Comparison of ENCODE assay signal across 1 mouse cellular context in the genomic region with DNA sequence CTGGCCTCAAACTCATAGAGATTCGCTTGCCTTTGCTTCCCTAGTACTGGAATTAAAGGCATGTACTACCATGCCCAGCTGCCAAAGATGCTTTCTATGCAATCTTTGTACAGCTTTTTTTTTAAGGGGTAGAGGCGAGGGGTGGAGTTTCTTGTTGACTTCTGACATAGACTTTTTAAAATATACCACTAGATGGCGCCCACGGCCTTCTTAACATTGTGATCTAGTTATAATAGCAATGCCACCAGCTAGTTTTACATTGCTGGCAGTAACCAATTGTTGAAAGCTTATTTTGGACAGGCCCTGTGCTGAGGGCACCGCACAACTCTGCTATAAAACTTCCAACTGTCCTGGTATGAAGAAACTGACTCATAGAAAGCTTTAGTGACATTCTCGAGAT.
TF ChIP-seq lines count a peak whose summit lies in the region.

No protein-coding gene starts in this region.

TF ChIP-seq in CH12.LX, 34 proteins besides CTCF, POLR2A, EP300 and RAD21 (continued from another document):
- TF ChIP-seq ZC3H11A (IDR thresholded peaks at IDR 0.05; ENCODE audit: low read depth, low read length) (peak; percentile 58), TBP (conservative IDR thresholded peaks at IDR 0.05; ENCODE audit: low read depth, low read length) (no peak), E2F4 (IDR thresholded peaks at IDR 0.05; ENCODE audit: insufficient replicate concordance, low read depth, low read length) (no peak), HCFC1 (IDR thresholded peaks at IDR 0.05; ENCODE audit: low read depth, low read length) (no peak)
